Mouse (Mus musculus) granulocyte monocyte progenitor cell, adult 5-6 weeks (primary cell): Measurements from ENCODE around the gene Dppa3. TPM values are rescaled to one million over a fixed set of nuclear protein-coding genes. Genes with fewer than 3 reads are reported as not detected.

Experiments
- ATAC-seq: replicated peaks from 2 replicates; pipeline ENCODE4 v1.8.0; 2016; ENCODE audit warnings: mild to moderate bottlenecking, moderate TSS enrichment, inconsistent platforms; ENCODE audit not compliant: poor library complexity, severe bottlenecking
- total RNA-seq, 2 experiments: library from RNA; stranded (forward) in 1 of 2; stranded (reverse) in 1 of 2; fragments of 200-712, 200-1000 nt in 1 of 2; fragments of >200 nt in 1 of 2; fragmentation: Nextera tagmentation in 1 of 2; gene quantifications; 2 replicates each; pipeline ENCODE4 v1.2.3; 2014 to 2017

Dppa3 gene
- total RNA-seq (2014; fragmentation: Nextera tagmentation) (not detected in 2 replicates), total RNA-seq (2017) (not detected in 2 replicates)

DNA sequence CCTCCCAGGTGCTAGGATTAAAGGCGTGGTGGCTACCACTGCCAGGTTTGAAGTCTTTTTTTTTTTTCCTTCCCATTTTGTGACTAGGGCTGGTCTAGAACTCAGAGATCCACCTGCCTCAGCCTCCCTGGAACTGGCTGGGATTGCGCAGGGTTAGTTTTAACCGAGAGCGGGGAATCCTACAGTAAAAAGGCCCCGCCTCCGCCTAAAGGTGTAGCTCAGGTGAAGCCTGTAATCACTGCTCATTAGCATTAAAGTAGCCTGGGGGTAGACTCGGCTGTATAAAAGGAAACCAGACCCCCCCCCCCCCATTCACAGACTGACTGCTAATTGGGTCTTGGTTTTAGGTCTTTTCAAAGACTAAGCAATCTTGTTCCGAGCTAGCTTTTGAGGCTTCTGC lies at the start of gene Dppa3:
TSS of gene Dppa3 (plus strand) at position 301 of the 400 bp plus-strand sequence.
- ATAC-seq, result no peak

DNA sequence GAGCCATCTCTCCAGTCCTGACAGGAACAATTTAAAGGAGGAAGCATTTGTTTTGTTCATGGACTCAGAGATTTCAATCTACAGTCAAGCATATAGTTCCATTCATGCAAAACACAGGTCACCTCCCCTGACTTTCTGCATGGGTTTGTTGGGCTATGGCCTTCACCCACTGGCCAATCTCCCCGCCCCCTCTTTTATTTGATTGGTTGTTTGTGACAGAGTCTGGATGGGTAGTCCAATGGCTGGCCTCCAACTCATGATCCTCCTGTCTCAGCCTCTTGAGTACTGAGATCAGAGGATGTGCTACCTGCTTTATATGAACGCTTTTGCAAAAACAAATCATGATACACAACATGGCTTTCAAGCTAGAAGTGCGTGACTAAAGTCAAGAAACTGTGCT lies 49.2 kb upstream of the Dppa3 start:
- no peak for ATAC-seq

- ATAC-seq, result no peak
Observed at GRCm38 (mm10) chr6:122579086-122579485, 47.1 kb upstream of the Dppa3 start.

DNA sequence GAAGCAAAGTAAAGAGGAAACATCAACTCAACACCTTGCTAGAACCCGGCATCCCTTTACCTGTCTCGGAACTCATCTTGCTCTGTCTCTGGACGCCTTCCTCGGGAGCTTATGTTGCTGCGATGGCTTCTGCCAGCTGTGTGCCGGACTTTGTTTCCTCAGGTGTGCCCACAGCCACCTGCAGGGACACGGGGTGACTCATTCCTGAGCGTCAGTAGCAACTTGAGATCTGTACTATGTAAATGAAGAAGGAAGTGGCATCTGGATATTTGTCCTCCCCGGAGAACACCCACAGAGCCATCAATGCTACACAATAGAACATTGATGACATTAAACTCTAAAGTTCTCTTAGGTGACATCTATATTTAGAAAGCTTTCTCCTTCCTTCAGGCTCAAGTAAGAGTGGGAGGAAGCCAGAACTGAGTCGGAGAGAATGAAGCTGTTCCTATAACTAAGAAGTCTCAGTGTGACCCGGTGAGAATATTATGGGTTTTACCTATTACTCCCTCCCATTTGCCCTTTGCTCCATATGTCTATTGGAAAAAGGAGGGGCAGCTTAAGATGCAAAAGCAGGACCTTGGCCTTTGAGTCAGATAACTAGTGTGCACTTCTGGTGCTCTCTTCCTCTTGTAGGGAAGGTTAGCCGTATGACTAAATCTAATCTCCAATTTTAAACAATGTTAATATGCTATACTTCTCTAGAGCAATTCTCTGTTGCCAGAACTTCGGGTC lies 35.0 kb upstream of the Dppa3 start:
- ATAC-seq, result no peak

DNA sequence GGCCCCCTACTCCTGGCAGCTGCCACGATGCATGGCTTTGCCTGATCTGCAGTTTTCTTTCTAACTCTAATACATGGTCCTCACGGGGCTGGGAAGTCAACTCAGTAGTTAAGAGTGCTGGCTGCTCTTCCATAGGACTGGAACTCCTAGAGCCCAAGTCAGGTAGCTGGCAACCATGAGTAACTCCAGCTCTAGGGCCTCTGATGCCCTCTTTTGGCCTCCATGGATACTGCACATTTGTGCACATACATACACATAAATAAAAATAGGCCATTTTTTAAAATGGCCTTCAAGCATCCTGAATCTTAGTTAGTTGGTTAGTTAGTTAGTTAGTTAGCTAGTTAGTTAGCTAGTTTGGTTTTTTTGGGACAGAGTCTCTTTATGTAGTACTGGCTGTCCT lies 33.3 kb upstream of the Dppa3 start:
- peak; percentile 38; the same call in 1 of the 2 replicates for ATAC-seq

DNA sequence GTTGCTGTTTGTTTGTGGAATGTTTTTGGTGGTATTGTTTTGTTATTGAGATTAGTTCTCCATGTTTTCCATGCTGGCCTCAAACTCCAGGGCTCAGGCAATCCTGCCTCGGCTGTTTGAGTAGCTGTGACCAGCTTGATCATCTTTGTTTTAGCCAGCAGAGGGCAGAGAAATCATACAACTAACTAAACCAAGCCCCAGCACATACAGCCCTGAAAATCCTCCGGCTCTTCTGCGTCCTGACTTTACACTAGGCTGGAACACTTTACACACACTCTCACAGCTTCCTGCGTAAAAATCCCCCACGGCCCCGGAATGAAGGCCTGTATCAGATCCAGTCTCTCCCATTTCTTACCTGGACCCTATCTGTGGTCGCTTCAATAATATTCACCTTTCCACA lies 30.6 kb upstream of the Dppa3 start:
- 0 out of 2 replicates have a peak, but pooled peaks have one; percentile 23 for ATAC-seq

DNA sequence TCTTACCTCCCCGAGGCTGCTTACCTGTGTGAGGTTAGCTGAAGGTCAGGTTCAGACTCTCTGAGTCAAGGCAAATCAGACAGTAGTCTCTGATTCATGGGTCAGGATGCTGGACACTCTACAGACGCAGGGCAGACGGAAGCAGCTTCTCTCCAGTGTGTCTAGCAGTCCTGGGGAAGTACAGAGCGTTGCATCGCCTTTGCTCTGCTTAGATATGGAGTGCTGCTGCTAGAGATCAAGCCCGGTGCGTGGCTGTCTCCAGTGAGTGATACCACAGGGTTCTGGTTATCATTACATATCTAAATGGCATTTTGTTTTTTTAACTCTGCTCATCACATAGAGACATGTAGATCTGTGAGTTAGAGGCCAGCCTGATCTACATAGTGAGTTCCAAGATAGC lies 29.6 kb upstream of the Dppa3 start:
- no peak for ATAC-seq

DNA sequence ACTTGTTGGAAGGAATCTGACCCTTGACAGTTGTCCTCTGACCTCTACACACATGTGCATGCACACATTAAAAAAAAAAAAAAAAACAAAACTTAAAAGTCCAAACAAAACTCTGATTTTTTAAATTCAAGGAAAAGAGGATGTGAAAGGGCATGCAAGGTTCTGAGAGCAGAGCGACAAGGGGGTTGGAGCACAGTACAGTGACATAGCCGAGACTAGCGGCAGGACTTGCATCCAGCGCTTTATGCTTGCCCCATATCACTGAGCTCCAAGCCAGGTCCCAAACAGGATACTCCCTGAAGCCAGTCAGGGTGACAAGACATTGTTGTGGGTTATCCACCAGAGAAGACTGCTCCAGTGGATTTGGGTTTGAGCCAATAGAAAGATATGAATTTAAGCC lies 28.2 kb upstream of the Dppa3 start:
- peak; percentile 59 for ATAC-seq

GRCm38 (mm10) chr6:122598436-122598835 lies 27.8 kb upstream of the Dppa3 start:
- no peak for ATAC-seq

DNA sequence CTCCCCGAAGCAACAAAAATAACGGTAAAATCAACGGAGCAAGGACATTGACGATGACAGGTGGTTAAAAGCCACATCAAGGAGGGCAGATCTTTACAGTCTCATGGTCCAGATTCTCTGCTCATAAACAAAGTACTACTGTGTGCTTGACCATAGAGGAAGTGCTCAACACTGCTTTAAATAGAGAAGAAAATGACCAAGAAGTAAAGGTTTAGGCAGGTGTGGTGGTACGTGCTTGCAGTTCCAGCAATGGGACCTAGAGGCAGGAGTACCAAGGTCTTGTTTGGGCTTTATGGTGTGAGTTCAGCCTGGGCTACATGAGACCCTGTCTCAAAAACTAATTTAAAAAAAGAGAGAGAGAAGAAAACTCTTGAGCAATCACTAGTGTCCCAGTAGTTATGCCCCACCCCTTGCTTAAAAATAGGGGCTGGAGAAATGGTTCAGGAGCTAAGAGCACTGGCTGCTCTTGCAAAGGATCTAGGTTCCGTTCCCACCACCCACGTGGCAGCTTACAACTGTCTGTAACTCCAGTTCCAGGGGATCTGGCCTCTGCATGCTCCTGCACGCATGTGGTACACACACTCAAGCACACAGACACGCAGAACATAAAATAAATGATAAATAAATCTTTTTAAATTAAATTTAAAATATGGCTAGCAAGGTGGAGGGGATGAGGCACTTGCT lies 27.0 kb upstream of the Dppa3 start:
- ATAC-seq, result peak; percentile 7

DNA sequence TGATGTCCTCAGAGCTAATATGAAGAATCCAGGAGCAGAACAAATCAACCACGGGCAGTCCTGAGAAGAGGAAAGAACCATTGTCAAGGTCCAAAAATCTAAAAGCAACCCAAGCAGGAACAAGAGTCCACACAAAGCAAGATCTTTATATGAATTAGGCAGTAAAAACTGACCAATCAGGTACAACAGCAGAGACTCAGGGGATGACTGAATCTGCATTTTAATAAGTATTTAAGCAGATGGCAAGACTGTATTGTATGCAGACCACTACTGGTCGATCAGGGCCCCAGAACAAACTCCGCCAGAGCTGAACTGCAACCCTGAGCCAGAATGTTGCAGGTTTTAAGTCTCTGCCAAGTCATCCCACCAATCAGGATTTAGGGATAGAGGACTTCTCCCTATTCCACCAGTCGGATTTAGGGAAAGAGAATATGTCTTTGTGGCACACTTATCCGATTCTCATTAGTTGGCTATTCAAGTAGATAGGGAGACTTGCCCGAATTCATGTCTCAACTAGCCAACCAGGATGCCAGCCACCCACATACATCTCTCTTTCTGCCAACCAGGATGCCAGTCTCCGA lies 26.1 kb upstream of the Dppa3 start:
- ATAC-seq, result no peak

DNA sequence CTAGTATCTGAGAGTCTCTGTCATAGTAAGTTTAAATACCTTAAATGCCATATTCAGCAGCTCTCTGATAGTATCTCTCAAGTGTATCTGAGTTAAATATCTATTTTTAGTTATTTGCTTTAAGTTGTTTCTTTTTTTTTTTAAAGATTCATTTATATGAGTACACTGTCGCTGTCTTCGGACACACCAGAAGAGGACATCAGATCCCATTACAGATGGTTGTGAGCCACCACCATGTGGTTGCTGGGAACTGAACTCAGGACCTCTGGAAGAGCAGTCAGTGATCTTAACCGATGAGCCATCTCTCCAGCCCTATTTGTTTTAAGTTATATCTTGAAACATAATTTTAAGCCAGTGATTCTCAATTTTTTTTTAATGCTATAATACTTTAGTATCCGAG lies 25.2 kb upstream of the Dppa3 start:
- no peak for ATAC-seq

DNA sequence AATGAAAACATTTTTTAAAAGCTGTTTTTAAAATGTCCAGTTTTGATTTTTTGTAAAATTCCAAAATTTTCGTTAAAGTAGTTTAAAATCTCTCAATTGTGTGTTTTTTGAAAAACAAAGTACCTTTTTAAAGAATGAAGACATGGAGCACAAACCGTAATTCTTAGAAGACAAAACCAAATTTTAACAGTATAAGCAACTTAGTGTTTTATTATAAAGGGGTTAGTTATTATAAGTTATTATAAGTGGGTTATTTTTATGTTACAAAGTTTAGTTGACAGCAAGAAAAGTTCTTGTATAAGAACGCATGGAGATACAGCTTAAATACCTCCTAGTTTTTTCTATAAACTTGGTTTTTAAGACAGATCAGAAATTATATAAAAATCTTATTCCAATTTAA lies 24.6 kb upstream of the Dppa3 start:
- ATAC-seq, result no peak

GRCm38 (mm10) chr6:122602242-122602991 lies 23.8 kb upstream of the Dppa3 start, which contains the start of gene Apobec1:
Gene Apobec1 (minus strand): TSS chr6:122602444.
- peak; percentile 76 for ATAC-seq

DNA sequence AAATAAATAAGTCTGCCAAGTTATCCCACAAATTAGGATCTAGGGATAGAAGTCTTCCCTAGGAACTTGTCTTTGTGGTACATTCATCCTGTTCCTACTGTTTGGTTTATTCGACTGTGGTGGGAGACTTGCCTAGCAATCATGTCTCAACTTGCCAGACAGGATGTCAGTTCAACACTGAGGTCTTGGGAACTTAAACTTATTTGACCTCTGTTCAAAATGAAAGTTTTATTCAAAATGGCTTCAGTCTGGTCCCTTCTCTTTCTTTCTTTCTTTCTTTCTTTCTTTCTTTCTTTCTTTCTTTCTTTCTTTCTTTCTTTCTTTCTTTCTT lies 23.3 kb upstream of the Dppa3 start:
- ATAC-seq, result no peak

DNA sequence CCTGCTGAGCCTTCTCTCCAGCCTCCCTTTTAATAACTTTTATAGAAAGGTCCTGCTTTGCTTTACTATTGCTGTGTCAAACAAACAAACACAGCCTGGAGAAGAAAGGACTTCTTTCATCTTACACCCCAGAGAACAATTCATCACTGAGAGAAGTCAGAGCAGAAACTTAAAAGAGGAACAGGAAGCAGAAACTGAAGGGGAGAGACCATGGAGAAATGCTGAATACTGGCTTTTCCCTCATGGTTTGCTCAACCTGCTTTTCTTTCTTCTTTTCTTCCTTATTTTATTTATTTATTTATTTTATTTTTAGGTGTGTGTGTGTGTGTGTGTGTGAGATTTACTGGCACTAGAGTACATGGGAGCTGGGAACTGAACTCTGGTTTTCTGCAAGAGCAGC lies 21.9 kb upstream of the Dppa3 start:
- peak; percentile 65 for ATAC-seq

DNA sequence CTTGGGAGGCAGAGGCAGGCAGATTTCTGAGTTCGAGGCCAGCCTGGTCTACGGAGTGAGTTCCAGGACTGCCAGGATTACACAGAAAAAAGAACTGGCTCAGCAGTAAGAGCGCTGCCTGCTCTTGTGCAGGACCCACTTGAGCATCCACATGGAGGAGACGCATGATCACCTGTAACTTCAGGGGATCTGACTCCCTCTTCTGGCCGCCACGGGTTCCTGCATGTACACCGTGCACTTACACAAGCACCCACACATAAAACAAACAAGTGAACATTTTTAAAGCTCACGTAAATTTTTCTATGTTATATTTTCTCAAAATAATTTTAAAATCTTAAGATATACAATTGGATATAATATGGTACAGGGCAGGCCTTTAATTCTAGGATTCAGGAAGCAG lies 20.7 kb upstream of the Dppa3 start:
- peak; percentile 28; the same call in 1 of the 2 replicates for ATAC-seq

DNA sequence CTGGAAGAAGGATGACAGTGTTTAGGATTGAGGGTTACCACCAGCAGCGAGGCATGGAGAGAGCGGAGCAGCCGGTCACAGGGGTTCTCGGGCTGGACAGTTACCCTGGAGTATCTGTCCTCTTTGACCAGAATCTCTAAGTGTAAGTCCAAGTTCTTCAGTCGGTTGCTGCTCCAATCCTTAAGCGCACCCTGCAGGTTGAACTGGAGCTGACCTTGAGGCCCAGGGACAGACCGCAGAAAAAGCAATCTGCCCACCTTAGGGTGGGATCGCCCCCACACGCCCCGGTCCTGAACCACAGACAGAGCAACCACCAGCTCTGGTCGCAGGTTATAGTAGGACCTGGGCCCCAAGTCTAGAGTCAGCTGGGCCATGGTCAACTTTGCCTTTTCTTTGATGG lies 19.5 kb upstream of the Dppa3 start:
- ATAC-seq, result no peak

- ATAC-seq, result 0 out of 2 replicates have a peak, but pooled peaks have one; percentile 25
Observed at GRCm38 (mm10) chr6:122607700-122608099, 18.5 kb upstream of the Dppa3 start.

DNA sequence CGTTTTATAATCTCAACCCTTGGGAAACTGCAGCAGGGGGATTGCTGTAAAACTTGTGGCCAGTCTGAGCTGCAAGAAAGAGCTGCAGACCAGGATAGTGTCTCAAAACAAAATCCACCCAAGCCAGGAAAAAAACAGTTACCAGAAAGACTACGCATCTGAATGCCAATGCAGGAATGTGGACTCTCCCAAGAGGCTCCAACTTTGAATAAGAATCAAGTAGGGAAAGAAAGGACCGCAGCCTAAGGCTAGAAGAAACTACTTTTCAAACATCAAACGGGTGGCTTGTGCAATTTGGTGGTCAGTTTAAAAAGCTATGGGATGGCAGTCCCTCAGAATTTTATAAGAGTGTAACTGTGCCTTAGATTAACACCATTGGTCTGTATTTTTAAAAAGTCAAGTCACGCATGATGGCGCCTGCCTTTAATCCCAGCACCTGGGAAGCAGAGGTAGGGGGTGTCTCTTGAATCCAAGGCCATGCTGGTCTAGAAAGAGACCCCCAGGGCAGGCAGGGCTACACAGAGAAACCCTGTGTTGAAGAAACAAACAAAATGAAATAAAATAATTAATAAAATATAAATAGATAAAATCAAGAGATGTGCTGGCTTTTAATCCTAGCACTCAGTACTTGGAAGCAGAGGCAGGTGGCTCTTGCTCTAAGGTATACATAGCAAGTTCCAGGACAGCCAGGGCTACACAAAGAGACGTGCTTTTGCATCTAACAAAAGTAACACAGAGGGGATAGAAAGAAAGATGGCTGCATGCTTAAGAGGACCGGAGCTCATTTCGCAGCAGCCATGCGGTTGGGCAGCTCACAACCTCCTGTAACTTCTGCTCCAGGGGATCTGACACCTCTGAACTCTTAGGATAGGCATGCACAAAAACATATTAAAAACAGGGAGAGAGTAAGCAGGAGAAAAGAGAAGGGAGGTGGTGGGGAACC lies 17.5 kb upstream of the Dppa3 start:
- ATAC-seq, result no peak
